Mouse (Mus musculus) forebrain, embryonic 11.5 days (tissue): Measurements from ENCODE around the gene Cisd1. TPM values are rescaled to one million over a fixed set of nuclear protein-coding genes. Genes with fewer than 3 reads are reported as not detected.

ENCODE experiments used
- ATAC-seq: fragments of 200-750 bp; cut with Nextera tagmentation; replicated peaks from 2 replicates; pipeline ENCODE4 v1.8.0; 2017; ENCODE audit warnings: moderate TSS enrichment; ENCODE audit not compliant: low FRiP score
- DNase-seq: peaks from one replicate; pipeline ENCODE4 v3.0.0-alpha.2; 2017; ENCODE audit warnings: low spot score
- H3K27ac ChIP-seq: fragments of 300-500 bp; sonication (generic); 2 replicates; pipeline ENCODE4 v1.5.1; 2014; ENCODE audit warnings: low read depth, low read length
- H3K27me3 ChIP-seq: fragments of 300-500 bp; sonication (generic); 2 replicates; pipeline ENCODE4 v1.6.1; 2014; ENCODE audit warnings: mild to moderate bottlenecking, low read length, mixed read lengths; ENCODE audit not compliant: control insufficient read depth, insufficient read depth
- H3K36me3 ChIP-seq: fragments of 300-500 bp; sonication (generic); 2 replicates; pipeline ENCODE4 v1.6.1; 2014; ENCODE audit warnings: mild to moderate bottlenecking, low read length, moderate library complexity, mixed read lengths; ENCODE audit not compliant: control insufficient read depth, insufficient read depth
- H3K4me1 ChIP-seq: fragments of 300-500 bp; sonication (generic); replicated peaks from 2 replicates; pipeline ENCODE4 v1.6.1; 2014; ENCODE audit warnings: low read length, mixed read lengths; ENCODE audit not compliant: control insufficient read depth, insufficient read depth
- H3K4me2 ChIP-seq: fragments of 300-500 bp; sonication (generic); 2 replicates; pipeline ENCODE4 v1.6.1; 2014; ENCODE audit warnings: low read depth, mild to moderate bottlenecking, low read length, moderate library complexity, mixed read lengths; ENCODE audit not compliant: severe bottlenecking
- H3K4me3 ChIP-seq: fragments of 300-500 bp; sonication (generic); 2 replicates; pipeline ENCODE4 v1.5.1; 2014; ENCODE audit warnings: low read depth, low read length
- H3K9ac ChIP-seq: fragments of 300-500 bp; sonication (generic); 2 replicates; pipeline ENCODE4 v1.6.1; 2014; ENCODE audit warnings: low read length
- H3K9me3 ChIP-seq: fragments of 300-500 bp; sonication (generic); 2 replicates; pipeline ENCODE4 v1.6.1; 2016; ENCODE audit warnings: low read length, mixed read lengths; ENCODE audit not compliant: control insufficient read depth
- WGBS: fragments of 180-500 bp; shearing (Covaris S2); extraction: QIAGEN DNeasy Blood & Tissue Kit; methylation state at CpG from one replicate; pipeline ENCODE4 v1.1.7; 2014; 5-methylcytosine and 5-hydroxymethylcytosine counted together
- polyA plus RNA-seq: library from polyadenylated mRNA; unstranded; fragments of >200 nt; fragmentation: Nextera tagmentation; extraction: Ambion mirVana; gene quantifications from 2 replicates; pipeline ENCODE4 v1.2.1, GENCODE M21; 2014

Cisd1 gene
- polyA plus RNA-seq, 1 experiment from 2014 or later = 137 TPM

GRCm38 (mm10) chr10:71284511-71285125 lies 60.1 kb downstream of the Cisd1 start:
- Histone ChIP-seq H3K9me3 (no peaks in the 10 kb centered on the region), H3K27ac (peak overlapping the region; percentile 25; the same call in 1 of the 2 replicates), H3K4me3 (peak overlapping the region; percentile 92), H3K27me3 (no peaks in the 10 kb centered on the region), H3K4me1 (no peaks in the 10 kb centered on the region), H3K9ac (peak overlapping the region; percentile 96), H3K4me2 (peak overlapping the region; percentile 67), H3K36me3 (no peaks in the 10 kb centered on the region)
- peak; percentile 86 for ATAC-seq
- under 1% methylated on average over 41 of the region's 41 CpGs for WGBS
- DNase-seq = no peak

GRCm38 (mm10) chr10:71284131-71284510 lies 60.6 kb downstream of the Cisd1 start:
- H3K4me3 ChIP-seq = peak overlapping the region; percentile 92
- DNase-seq (peak; percentile 38), ATAC-seq (no peak)
- H3K4me1 ChIP-seq = no peaks in the 10 kb centered on the region
- no peak overlapping the region for H3K27ac ChIP-seq
- no peaks in the 10 kb centered on the region for H3K36me3 ChIP-seq
- H3K9ac ChIP-seq = peak overlapping the region; percentile 96
- H3K9me3 ChIP-seq = no peaks in the 10 kb centered on the region
- no peaks in the 10 kb centered on the region for H3K27me3 ChIP-seq
- H3K4me2 ChIP-seq = peak overlapping the region; percentile 67
- 14% methylated on average over 8 of the region's 8 CpGs for WGBS

Other genes starting within 250 kb of the Cisd1 start
- gene Bicc1, start 185.3 kb downstream of the Cisd1 start, polyA plus RNA-seq = 6.5 and 7.0 TPM in 2 replicates
- gene Tfam, start 106.7 kb downstream of the Cisd1 start, polyA plus RNA-seq = 87.2 and 99.4 TPM in 2 replicates
- gene Ube2d1, start 59.7 kb downstream of the Cisd1 start, polyA plus RNA-seq = 139 and 150 TPM in 2 replicates
- 25.8 and 26.4 TPM in 2 replicates for gene Ipmk, start 2.8 kb upstream of the Cisd1 start, polyA plus RNA-seq